Comparison of ENCODE assay signal across 8 mouse cellular contexts in genomic region chr10:12921551-12922040, GRCm38 (mm10). TPM values are rescaled to one million over a fixed set of nuclear protein-coding genes. Genes with fewer than 3 reads are reported as not detected.
A peak's percentile ranks its signal among the peaks of the same experiment; 100 is the strongest.
DNase-seq lines count a peak whose midpoint lies in the region; ATAC-seq lines count a peak whose summit lies in the region.

No protein-coding gene starts in this region.

- intact Hi-C loops in left cerebral cortex, postnatal 14 days (cut with DNase I), result loop anchor here (5.0 kb wide), 1 partner anchor 76 kb away; no protein-coding TSS in a partner anchor

- peak overlapping the region; percentile 54 for H3K4me2 ChIP-seq in embryonic facial prominence, embryonic 14.5 days (ENCODE audit: low read depth, low read length)
- peak overlapping the region; percentile 18; the same call in 1 of the 2 replicates for H3K4me2 ChIP-seq in intestine, embryonic 16.5 days (ENCODE audit: low read depth, low read length)
- H3K4me2 ChIP-seq in midbrain, embryonic 11.5 days, result peak overlapping the region; percentile 52; the same call in 1 of the 2 replicates

- no peaks in the 10 kb centered on the region for H3K36me3 ChIP-seq in embryonic facial prominence, embryonic 14.5 days (ENCODE audit: control insufficient read depth, insufficient read depth, low read length)
- H3K36me3 ChIP-seq in intestine, embryonic 16.5 days (ENCODE audit: control insufficient read depth, insufficient read depth, low read length), result no peaks in the 10 kb centered on the region
- no peaks in the 10 kb centered on the region for H3K36me3 ChIP-seq in midbrain, embryonic 11.5 days (ENCODE audit: control insufficient read depth, insufficient read depth, low read length)

- WGBS in embryonic facial prominence, embryonic 14.5 days, result 36% methylated on average over 11 of the region's 11 CpGs
- WGBS in intestine, embryonic 16.5 days, result 42% methylated on average over 11 of the region's 11 CpGs
- WGBS in midbrain, embryonic 11.5 days, result 53% methylated on average over 11 of the region's 11 CpGs

- DNase-seq in cerebellum, adult 8-10 months, result peak; percentile 30
- no peak for DNase-seq in cerebellum, postnatal 4 days (ENCODE audit: low spot score in 2 of 2)
- peak; percentile 27 for DNase-seq in MN1 (ENCODE audit: low spot score)
- DNase-seq in embryonic facial prominence, embryonic 14.5 days (ENCODE audit: low spot score), result no peak
- DNase-seq in midbrain, embryonic 11.5 days (ENCODE audit: low spot score, missing footprints), result peak; percentile 88
- DNase-seq in thymus, postnatal 4 days, result peak; percentile 64
- DNase-seq in left cerebral cortex, postnatal 14 days (ENCODE audit: low spot score in 2 of 2), result no peak

- no peaks in the 10 kb centered on the region for H3K9me3 ChIP-seq in embryonic facial prominence, embryonic 14.5 days (ENCODE audit: control insufficient read depth, low read length)
- no peaks in the 10 kb centered on the region for H3K9me3 ChIP-seq in intestine, embryonic 16.5 days (ENCODE audit: control insufficient read depth, low read length)
- H3K9me3 ChIP-seq in midbrain, embryonic 11.5 days (ENCODE audit: control insufficient read depth, low read length), result no peaks in the 10 kb centered on the region

- H3K9ac ChIP-seq in embryonic facial prominence, embryonic 14.5 days (ENCODE audit: low read depth, low read length), result 0 out of 2 replicates have a peak overlapping the region, but pooled peaks have one; percentile 71
- no peak overlapping the region for H3K9ac ChIP-seq in intestine, embryonic 16.5 days (ENCODE audit: low read depth, low read length)
- no peak overlapping the region for H3K9ac ChIP-seq in midbrain, embryonic 11.5 days (ENCODE audit: low read length)

- H3K27me3 ChIP-seq in embryonic facial prominence, embryonic 14.5 days (replicated peaks; ENCODE audit: control insufficient read depth, insufficient read depth, low read length), result no peaks in the 10 kb centered on the region
- no peaks in the 10 kb centered on the region for H3K27me3 ChIP-seq in intestine, embryonic 16.5 days (replicated peaks; ENCODE audit: control insufficient read depth, insufficient read depth, low read length)
- no peaks in the 10 kb centered on the region for H3K27me3 ChIP-seq in midbrain, embryonic 11.5 days (ENCODE audit: control insufficient read depth, insufficient read depth, low read length)

- H3K27ac ChIP-seq in embryonic facial prominence, embryonic 14.5 days (replicated peaks; ENCODE audit: low read depth, low read length), result no peak overlapping the region
- H3K27ac ChIP-seq in intestine, embryonic 16.5 days (ENCODE audit: low read length), result no peak overlapping the region
- no peak overlapping the region for H3K27ac ChIP-seq in midbrain, embryonic 11.5 days (ENCODE audit: low read depth, low read length)

- no peak for ATAC-seq in embryonic facial prominence, embryonic 14.5 days (ENCODE audit: low read depth)
- ATAC-seq in intestine, embryonic 16.5 days, result no peak
- ATAC-seq in midbrain, embryonic 11.5 days (ENCODE audit: low FRiP score), result no peak

- H3K4me1 ChIP-seq in embryonic facial prominence, embryonic 14.5 days (ENCODE audit: control insufficient read depth, insufficient read depth, low read length), result no peaks in the 10 kb centered on the region
- H3K4me1 ChIP-seq in intestine, embryonic 16.5 days (ENCODE audit: control insufficient read depth, insufficient read depth, low read length), result no peaks in the 10 kb centered on the region
- H3K4me1 ChIP-seq in midbrain, embryonic 11.5 days (ENCODE audit: control insufficient read depth, insufficient read depth, low read length), result peaks cover 6% of the 10 kb centered on the region

- peak overlapping the region; percentile 66 for H3K4me3 ChIP-seq in embryonic facial prominence, embryonic 14.5 days (ENCODE audit: low read depth, low read length)
- H3K4me3 ChIP-seq in intestine, embryonic 16.5 days (ENCODE audit: low read length), result peak overlapping the region; percentile 59
- H3K4me3 ChIP-seq in midbrain, embryonic 11.5 days (ENCODE audit: low read depth, low read length), result no peak overlapping the region; the same call in 1 of the 2 replicates

RNA-seq across cellular contexts. Expression of gene Stx11, which starts 42.5 kb away (rescaled TPM):
- 3.8 and 5.4 TPM in 2 replicates for polyA plus RNA-seq in embryonic facial prominence, embryonic 14.5 days (2014; fragmentation: Nextera tagmentation; extraction: Ambion mirVana)
- 1.1 and 1.6 TPM in 2 replicates for polyA plus RNA-seq in intestine, embryonic 16.5 days (2015; fragmentation: Nextera tagmentation; extraction: Ambion mirVana)
- polyA plus RNA-seq in midbrain, embryonic 11.5 days (2014; fragmentation: Nextera tagmentation; extraction: Ambion mirVana), result 2.0 and 2.2 TPM in 2 replicates
- total RNA-seq in left cerebral cortex, postnatal 14 days (2021), result under 1 TPM; 0.21 to 0.35 TPM

RNA-seq across cellular contexts. Expression of gene Utrn, which starts 52.4 kb away (rescaled TPM):
- 69.2 and 73.3 TPM in 2 replicates for polyA plus RNA-seq in embryonic facial prominence, embryonic 14.5 days (2014; fragmentation: Nextera tagmentation; extraction: Ambion mirVana)
- 31.2 and 37.4 TPM in 2 replicates for polyA plus RNA-seq in intestine, embryonic 16.5 days (2015; fragmentation: Nextera tagmentation; extraction: Ambion mirVana)
- polyA plus RNA-seq in midbrain, embryonic 11.5 days (2014; fragmentation: Nextera tagmentation; extraction: Ambion mirVana), result 29.1 and 31.4 TPM in 2 replicates
- total RNA-seq in left cerebral cortex, postnatal 14 days (2021), result 10 to 100 TPM; 47.9 to 50.3 TPM

Comparison
In these comparisons a context has a peak if more than half of its experiments do, and no peak if none do; other contexts are left out.
1. DNase-seq: peak in cerebellum, adult 8-10 months (single experiment), MN1 (single experiment), midbrain, embryonic 11.5 days (single experiment) and thymus, postnatal 4 days (single experiment); none in cerebellum, postnatal 4 days (0 of 2), embryonic facial prominence, embryonic 14.5 days (single experiment) and left cerebral cortex, postnatal 14 days (0 of 2).
2. Peak in every context shown above with its lines, with median percentiles within 50 percentile points of each other: H3K4me2 ChIP-seq.